Mouse (Mus musculus) large intestine, adult 2 months (tissue): ENCODE data around the gene Hist1h1e. TPM values are rescaled to one million over a fixed set of nuclear protein-coding genes. Genes with fewer than 3 reads are reported as not detected.

Experiments used
- DNase-seq: peaks from one replicate; pipeline ENCODE4 v3.0.0-alpha.2; 2012; ENCODE audit warnings: low read depth, low spot score
- WGBS: fragments of 180-500 bp; shearing (Covaris S2); methylation state at CpG from one replicate; pipeline ENCODE4 v1.1.7; 2018; 5-methylcytosine and 5-hydroxymethylcytosine counted together
- polyA plus RNA-seq: library from polyadenylated mRNA; depleted of rRNA; stranded (reverse); fragments of >200 nt; gene quantifications from 2 replicates; pipeline ENCODE4 v1.2.3, GENCODE M21; 2012; rRNA removed

The Hist1h1e gene
- polyA plus RNA-seq = 2.7 and 3.1 TPM in 2 replicates

DNA sequence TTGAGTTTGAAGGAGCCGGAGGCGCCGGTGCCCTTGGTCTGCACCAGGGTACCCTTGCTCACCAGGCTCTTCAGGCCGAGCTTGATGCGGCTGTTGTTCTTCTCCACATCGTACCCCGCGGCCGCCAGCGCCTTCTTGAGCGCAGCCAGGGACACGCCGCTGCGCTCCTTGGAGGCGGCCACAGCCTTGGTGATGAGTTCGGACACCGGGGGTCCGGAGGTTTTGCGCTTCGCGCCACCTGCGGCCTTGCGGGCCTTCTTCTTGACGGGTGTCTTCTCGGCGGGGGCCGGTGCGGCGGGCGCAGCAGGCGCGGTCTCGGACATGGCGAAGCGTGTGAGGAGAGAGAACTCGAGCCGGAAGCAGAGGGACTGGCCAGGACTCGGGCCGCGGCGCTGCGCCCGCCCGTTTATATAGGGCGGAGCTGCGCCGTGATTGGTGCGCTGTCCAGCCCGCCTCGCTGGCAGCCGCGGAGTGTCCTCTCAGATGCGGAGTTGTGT lies at the start of gene Hist1h1e:
TSS of gene Hist1h1e (minus strand) at position 384 of the 497 bp plus-strand sequence.
- under 1% methylated on average over 53 of the region's 53 CpGs for WGBS

GRCm38 (mm10) chr13:23662536-23662935 lies 40.2 kb upstream of the Hist1h1e start:
- no peak for DNase-seq
- 63% methylated on average over 3 of the region's 3 CpGs for WGBS

More for the DNA sequence above, at the start of gene Hist1h1e:
- DNase-seq = peak; percentile 65

- DNase-seq = no peak
- 62% methylated on average over 6 of the region's 6 CpGs for WGBS
Measured at GRCm38 (mm10) chr13:23659636-23660366, 37.4 kb upstream of the Hist1h1e start.

GRCm38 (mm10) chr13:23630653-23631052 lies 8.3 kb upstream of the Hist1h1e start:
- no peak for DNase-seq
- WGBS = 16% methylated on average over 1 of the region's 1 CpGs

DNA sequence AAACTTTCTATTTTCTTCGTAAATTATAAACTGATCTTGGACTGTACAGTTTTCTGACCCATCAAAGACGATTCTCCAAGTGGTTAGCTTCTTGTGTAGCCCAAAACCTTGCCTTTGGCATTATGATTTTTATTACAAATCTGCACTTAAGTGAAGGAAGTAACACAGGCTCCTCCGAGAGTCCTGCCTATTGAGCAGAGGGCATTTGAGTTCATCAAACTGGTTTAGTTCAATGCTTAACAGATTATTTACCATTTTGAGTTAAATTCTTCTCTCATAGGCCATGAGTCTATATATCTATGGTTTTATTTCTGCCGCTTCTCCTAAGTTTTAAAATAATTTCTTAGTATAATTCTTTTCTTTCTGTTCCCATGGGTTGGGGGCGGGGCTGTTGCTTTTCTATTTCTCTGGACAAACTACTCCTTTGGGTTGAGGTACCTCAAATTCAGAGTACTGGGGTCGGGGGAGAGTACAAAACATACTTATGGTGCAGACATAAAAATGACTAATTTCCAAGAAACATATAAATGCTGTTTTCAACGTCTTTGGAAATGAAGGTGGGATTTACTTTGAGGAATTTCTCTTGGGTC lies 598 bp upstream of the Hist1h1e start:
- 20% methylated on average over 7 of the region's 7 CpGs for WGBS
- DNase-seq = peak; percentile 25

GRCm38 (mm10) chr13:23621532-23622174 lies 705 bp downstream of the Hist1h1e start:
- peak; percentile 57 for DNase-seq
- under 1% methylated on average over 18 of the region's 18 CpGs for WGBS

DNA sequence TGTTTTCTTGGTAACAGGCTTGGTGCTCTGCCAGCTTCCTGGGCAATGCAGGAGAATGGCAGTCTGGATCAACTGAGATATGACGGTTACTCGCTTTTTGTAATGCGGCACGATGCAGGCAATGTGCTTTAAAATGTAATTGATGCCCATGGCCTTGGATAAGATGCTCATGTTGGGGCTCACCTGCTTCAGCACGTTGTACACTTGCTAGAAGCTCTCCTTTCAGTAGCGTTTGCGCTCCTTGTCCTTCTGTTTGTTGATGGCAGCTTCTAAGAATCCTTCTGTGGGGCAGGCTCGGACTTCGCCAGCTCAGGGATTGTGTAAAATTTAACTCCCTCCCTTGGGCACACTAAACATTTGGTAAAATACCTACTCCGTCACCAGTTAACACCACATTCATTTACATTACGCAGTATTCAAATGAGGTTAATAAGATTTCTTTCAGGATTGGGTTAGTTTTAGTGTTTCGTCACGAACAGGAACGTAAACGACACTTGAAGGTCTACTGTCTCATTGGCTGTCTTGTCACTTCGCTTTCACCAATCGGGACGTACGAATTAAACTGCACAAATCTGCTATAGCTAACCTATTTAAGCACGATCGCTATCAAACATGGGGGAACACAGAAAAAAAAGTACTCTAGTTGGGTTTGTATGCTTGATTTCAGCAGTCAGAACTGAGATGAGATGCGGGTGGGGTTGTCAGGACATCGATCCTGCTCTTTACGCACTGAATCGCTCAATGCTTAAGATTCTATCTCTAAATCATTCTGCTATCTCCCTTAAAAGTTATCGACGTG lies 1.4 kb downstream of the Hist1h1e start, which contains the start of gene Hist1h2be:
TSS of gene Hist1h2be (minus strand) at position 392 of the 799 bp plus-strand sequence.
- peak; percentile 88 for DNase-seq
- WGBS = under 1% methylated on average over 27 of the region's 27 CpGs

- 28% methylated on average over 12 of the region's 12 CpGs for whole genome bisulfite sequencing
- no peak for DNase-seq
Measured at GRCm38 (mm10) chr13:23620056-23620732, 2.2 kb downstream of the Hist1h1e start.

- 82% methylated on average over 3 of the region's 3 CpGs for WGBS
Measured at GRCm38 (mm10) chr13:23611638-23612037, 10.7 kb downstream of the Hist1h1e start.

DNA sequence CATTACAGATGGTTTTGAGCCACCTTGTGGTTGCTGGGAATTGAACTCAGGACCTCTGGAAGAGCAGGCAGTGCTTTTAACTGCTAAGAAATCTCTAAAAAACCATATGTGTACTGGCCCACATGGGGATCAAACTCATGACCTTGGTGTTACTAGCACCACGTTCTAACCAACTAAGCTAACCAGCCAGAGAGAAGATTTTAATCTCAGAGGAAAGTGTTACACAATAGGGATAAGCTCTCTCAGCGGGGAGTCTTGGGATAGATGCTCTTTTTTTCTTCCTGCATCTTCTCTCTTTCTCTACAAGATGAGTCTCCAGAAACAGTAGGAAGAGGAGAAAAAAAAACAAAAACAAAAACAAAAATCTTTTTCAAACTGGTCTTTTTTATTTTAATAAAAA lies 12.0 kb downstream of the Hist1h1e start:
- 85% methylated on average over 2 of the region's 2 CpGs for WGBS
- DNase-seq = no peak

More at GRCm38 (mm10) chr13:23611638-23612037, 10.7 kb downstream of the Hist1h1e start:
- no peak for DNase-seq

- DNase-seq = no peak
Measured at GRCm38 (mm10) chr13:23609844-23610243, 12.5 kb downstream of the Hist1h1e start.

- DNase-seq = no peak
- WGBS = 72% methylated on average over 4 of the region's 4 CpGs
Measured at GRCm38 (mm10) chr13:23609209-23609608, 13.1 kb downstream of the Hist1h1e start.

DNA sequence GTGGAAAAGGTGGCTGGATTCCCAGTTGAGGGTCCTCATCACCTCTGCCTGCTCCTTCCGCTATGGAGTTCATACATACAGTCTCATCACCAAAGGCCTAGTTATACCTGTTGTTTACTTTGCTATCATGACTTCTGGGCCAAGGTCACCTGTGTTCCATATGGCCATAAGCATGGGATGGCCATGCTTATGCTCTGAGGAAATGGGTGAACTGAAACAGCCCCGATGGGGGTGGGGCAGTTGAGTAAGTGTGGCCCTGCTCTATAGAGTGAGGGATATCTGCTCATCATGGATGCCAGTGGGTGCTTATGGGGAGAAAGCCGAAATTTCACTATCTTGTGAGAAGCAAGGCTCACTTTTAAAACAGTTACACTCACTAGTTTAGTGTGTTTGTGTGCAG lies 17.3 kb downstream of the Hist1h1e start:
- DNase-seq = no peak
- WGBS = 93% methylated on average over 3 of the region's 3 CpGs

DNA sequence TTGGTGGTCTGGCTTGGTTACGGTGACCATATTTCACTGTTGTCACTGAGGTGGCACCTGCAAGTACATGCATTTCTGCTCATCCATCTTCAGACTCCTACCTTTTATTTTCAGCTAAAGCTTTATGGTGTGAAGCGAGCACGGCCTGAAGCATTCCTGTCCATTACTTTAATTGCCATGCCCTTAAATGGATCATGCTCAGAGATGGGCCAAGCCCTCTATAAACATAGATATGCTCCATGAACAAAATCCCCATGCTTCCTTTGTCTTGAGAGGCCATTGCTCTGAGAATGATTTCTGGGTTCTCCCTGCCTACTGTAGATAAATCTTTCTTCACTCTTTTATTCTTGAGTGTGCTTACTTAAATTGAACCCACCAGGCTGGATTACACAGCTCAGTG lies 17.9 kb downstream of the Hist1h1e start:
- no peak for DNase-seq
- 69% methylated on average over 3 of the region's 3 CpGs for WGBS

DNA sequence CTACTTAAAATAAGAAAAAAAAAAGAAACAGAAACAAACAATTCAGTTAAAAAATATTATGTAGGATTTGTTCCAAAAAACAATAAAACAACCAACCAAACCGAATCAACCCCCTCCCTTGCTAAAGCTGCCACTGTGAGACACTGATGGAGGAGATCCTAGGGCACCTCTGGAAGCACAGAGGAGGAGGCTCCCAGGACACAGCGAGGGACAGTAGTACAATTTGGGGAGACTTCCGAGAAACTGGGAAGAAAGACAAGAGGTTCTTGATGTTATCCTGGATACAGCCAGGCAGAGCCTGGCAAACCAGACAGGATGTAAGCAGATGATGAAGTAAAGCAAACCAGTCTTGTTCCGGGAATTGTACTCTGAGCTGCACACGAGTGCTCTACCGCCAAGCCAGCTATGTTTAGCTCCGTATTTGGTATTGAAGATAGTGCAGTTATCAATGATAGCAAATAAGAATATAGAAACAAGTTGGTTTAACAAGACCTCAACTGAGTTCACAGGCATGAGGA lies 19.1 kb downstream of the Hist1h1e start:
- DNase-seq = no peak
- 68% methylated on average over 7 of the region's 7 CpGs for WGBS

- peak; percentile 74 for DNase-seq
- 6% methylated on average over 9 of the region's 9 CpGs for WGBS
Measured at GRCm38 (mm10) chr13:23597957-23598356, 24.4 kb downstream of the Hist1h1e start.

DNA sequence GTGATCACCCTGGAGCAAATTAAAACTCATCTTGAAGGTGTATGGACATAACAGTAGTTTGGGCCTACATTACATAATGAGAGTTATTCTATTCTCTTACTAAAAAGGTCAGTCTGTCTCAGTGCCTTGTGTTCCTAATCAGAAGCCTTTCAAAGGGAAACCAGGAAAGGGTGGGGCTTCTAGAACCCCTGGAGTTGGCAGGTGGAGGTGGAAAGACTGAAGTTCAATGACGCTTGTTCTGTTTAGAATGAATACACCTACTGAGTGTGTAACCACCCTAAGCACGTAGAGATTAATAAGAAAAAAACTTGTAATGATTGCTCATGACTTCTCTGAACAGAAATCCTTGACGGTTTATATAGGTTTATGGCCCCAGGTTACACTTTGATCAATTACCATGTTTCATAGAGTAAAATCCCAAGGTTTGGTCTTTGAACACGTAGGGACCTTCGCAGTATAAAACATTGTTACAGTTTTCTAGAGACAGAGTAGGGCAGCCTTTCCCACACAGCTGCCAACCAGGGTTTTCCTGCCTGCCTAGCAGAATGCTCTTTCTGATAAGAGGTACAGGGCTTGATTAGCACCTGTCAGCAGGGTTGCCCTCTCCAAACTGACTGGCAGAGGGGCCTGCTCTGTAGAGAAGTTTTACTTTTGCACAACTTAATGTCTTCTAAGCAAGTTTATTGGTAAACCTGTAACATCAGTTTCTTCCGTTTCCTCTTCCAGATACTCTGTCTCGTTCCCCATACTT lies 26.6 kb downstream of the Hist1h1e start:
- no peak for DNase-seq
- 40% methylated on average over 7 of the region's 7 CpGs for WGBS

DNA sequence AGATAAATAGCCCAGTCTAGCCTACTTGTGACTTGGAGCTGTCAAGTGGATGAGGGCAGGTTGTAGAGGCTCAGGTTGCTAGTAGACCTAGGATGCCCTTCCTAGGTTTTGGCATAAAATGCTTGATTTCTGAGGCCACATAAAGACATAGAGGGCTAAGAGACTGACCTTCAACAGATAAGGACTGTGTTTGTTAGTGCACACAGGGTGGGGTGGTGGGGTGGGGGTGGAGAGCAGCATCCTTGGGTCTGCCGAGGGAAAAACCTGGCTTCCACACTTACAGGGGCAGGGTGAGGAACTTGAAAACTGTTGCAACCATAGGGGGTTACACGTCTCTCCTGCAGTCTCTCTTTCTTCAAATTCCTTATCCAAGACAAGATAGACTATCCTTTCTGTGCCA lies 27.2 kb downstream of the Hist1h1e start:
- no peak for DNase-seq
- WGBS = 44% methylated on average over 2 of the region's 2 CpGs
